Mouse (Mus musculus): Measurements from ENCODE around the gene Dnm3.

Dnm3 gene

DNA sequence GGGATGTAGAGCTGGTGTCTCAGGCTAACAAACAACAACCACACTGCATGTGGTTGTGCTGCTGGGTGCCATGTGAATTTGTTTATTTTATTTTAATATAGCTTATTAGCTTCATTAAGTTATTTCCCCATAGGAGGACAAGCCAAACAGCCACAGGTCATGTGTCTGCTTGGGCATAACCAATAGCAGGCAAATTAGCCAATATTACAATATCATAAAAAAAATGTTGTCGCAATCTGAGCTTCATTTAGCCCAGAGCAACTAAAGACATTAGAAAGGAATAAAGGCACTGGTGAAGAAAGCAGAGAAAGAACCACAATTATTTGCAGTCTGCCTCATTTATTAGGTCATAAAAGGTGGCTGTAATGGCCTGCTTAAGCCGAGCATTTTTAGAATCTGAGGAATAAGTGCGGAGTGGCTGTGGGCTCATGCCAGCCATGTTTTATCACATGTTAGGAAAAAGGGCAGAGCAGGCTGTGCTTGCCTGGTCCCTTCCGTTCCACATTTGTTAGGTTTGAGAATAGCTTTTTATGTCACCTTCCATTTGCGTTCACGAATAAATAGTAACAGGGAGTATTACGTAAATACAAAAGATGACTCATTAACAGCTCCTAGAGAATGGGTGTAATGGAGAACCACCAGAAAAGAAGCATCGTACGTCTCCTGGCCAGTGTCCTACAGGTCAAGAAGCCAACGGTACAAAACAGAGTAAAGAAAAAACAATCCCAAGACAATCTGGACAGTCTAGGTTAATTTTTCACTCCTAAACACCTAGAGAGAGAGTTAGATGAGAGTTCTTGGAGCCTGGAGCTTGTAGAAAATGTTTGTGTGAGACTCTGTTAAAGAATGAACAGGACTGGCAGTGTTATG, 376.6 kb downstream of the Dnm3 start:
- no peak for DNase-seq

DNA sequence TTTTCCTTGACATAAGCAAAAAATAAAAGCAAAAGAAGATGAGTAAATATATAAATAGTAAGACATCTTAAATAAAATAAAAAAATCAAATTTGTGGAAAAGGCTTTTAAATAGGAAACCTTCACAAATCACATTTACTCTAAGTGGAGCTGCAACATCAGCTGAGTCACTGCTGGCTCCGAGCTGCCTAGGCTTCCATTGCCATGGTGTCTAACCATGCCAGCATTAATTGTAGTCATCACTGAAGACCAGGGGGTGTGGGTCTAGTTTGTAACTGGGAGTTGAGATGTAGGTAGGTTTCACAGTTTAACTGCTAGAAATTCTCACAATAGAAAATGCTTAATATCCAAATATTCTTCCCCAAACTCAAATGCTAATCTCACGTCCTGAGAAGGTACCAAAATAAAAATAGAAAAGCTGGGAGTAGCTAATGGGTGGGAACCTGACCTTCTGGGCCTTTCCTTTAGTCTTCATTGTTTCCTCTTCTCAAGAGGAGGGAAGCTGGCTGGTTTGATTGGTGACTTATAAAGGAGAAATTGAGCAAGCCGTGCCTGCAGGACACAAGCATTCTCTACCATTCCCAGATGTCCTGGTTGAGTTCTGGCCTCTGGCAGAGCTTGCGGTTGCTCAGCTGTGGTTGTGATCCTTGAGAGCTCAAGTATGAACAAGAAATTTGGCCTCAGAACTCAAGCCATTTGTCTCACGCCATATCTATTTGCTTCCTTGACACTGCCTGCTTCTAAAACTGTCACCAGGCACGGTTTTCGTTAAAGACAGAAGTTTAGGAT, 377.6 kb downstream of the Dnm3 start:
- DNase-seq = no peak

DNA sequence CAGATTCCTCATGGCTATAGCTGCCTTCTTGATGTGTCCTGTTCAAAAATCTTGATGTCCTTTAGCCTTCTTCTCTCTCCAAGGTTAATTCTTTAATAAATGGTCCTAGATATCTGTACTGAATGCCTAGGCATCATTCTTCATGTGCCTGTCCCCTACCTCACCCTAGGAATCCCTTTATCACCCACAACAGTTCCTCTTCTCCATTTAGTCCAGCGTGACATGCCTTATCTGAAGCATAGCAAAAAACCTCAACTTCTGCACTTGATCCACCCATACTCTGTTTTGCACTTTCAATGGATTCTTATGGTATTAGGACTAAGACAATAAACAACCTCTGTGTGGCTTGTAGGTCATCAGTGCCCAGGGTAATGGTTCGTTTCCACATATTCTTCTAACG, 378.6 kb downstream of the Dnm3 start:
- DNase-seq = no peak

DNA sequence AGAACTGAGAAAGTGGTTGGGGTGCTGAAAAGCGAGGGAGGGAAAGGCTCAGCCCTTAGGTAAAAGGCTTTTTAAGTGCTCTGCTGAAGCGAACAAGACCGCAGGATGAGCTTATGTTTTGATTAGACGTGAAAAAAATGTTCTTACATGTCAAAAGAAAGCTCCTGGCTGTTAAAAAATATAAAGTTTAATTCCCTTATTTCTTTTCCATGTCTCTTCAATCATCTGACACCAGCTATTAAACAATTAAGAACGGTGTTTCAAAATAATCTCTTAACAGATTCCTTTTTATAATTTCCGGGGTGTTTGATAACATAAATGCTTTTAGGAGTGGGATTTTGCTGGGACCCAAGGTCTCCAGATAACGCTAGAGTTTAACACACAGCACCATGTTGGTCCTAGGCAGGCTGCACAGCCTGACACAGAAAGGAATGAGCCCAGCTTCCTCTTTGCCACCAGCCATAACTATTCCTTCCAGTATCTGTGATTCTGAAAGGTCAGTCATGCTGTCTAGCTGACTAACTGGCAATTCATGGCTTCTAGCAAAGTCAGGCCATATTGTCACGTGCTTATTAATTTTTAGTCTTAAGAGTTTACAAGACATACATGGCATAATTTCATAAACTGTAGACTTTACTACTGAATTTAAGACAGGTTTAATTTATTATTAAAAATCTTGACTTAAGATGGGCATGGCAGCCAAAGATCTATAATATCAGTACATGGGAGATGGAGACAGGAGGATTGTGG, 383.1 kb downstream of the Dnm3 start:
- DNase-seq = no peak

DNA sequence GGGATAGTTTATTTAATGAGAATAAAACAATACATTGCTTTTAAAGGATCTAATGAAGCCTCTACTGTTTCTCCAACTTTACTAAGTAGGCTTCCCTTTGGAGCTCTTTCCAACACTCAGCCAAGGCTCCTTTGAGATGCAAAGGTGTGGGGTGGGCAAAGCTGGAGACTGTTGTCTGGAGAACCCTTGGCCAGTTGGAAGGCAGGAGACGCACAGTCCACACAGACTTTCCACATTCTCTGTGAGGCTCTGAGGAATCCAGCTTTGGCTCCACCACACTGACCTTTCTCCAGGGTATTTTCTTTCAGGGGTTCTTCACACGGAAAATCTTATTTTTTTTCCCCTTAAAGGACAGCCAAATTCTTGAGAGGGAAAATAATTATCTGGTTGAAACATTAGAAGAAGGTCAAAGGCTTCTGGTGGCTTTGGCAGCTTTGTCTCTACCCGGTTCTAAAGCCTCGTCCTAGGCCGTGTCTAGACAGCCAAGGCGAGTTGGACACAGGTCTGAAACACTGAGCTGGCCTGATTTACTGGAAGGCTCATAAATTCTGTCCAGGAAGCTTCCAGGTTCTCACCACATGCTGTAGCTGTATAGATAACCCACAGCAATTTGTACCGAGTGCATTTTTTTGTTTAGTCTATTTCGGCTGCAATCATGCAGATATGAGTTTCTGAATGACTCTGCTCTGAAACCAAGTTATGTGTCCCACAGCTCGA, 383.9 kb downstream of the Dnm3 start:
- DNase-seq = no peak

DNA sequence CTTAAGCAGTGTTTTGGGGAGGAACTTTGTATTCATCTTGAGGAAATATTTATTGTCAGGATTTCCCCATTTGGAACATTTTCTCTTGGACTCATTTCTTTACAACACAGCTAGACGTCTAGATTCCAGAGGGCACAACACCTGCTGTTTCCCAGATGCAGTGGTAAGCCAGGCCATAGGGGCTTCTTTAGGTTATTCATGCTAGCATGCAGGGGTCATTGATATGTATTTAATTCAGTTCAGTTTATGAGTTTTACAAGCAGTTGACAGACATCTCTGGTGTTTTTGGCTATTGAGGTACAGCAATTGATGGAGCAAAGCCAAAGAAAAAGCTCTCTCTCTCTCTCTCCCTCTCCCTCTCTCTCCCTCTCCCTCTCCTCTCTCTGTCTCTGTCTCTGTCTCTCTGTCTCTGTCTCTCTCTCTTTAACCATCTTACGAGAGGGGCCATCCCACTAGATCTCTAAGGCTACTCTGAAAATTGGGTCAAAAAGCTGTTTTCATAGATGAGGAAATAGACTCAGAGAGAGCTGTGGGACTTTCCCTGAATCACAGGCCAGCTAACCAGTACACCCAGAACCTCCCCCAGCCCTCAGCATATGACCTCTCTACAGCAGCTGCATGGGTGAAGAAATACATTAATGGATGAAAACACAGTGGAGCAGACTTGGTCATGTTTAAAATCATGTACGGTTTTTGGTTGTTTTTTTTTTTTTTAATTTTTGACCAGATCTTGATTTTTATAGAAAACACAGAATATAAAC, 384.8 kb downstream of the Dnm3 start:
- no peak for DNase-seq

DNA sequence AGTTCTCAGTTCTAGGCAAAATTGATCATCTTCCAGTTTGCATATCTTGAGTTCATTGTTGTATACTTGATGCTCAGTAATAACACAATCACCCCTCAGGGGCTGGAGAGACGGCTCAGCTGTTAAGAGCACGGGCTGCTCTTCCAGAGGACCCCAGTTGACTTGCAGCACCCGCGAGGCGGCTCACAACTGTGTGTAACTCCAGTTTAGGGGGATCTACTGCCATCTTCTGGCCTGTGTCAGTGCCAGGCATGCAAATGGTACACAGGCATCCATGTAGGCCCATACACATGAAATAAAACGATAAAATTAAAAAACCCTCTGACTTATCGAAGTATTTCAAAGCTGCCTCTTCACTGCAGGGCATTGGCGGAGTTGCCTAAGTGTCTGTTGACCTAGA, 385.4 kb downstream of the Dnm3 start:
- no peak for DNase-seq

DNA sequence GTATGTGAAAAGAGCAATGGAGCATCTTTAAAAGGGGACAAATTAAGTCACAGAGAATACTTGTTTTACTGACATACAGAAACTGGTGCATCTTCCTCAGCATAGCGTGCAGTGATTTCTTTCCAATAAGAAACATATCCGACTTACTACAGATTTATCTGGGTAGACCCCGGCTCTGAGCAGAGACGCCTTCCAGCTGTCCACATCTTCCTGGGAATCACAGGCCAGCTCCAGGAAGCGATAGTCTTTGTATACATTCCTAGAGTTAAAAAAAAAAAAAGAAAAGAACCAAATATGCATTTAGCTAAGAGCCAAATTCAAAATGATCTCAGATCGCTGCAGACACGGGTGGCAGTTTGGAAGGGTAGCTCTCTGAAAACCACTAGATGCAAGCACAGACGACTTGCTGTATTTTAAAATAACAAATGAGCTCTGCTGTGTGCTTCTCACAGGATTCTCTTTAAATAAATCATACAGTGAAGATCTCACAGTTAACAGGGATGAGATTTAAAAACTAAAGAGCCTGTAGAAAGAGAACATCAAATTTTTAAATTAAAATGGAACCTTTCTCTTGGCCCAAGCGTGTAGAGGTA, 393.9 kb downstream of the Dnm3 start:
- DNase-seq = no peak

DNA sequence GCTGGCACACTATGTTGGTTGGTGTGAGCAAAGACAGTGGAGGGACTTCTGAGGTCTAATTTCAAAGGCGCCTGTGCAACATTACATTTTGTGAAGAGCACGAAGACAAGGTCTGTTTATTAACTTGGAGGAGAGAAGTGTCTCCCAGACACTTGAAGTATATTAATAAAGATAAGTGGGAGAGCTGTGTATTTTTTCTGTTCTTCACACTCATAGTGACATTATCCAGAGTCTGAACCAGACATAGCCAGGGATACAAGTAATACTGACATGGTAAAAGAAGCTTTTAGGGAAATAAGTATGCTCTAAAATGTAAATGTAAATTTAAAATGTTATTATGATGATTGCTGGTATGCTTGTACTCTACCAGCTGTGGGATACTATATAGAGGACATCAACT, 394.5 kb downstream of the Dnm3 start:
- no peak for DNase-seq

DNA sequence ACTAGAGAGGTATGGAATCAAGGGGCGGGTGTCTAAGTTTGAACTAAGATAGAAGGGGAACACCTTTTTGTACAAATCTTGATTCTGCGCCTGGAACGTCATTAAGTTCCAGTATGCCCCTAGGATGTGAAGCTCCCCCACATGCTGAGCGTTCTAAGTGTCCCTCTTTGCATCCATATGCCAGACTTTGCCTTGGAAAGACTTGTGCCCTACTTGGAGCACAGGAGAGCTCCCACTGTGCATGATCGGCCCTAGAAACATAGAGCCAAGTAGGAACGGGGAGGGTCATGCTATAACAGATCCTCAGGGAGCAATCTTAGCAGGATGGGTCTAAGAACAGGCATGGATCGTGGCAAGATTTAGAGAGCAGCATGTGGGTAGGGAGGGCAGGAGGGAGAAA, 395.1 kb downstream of the Dnm3 start:
- no peak for DNase-seq

DNA sequence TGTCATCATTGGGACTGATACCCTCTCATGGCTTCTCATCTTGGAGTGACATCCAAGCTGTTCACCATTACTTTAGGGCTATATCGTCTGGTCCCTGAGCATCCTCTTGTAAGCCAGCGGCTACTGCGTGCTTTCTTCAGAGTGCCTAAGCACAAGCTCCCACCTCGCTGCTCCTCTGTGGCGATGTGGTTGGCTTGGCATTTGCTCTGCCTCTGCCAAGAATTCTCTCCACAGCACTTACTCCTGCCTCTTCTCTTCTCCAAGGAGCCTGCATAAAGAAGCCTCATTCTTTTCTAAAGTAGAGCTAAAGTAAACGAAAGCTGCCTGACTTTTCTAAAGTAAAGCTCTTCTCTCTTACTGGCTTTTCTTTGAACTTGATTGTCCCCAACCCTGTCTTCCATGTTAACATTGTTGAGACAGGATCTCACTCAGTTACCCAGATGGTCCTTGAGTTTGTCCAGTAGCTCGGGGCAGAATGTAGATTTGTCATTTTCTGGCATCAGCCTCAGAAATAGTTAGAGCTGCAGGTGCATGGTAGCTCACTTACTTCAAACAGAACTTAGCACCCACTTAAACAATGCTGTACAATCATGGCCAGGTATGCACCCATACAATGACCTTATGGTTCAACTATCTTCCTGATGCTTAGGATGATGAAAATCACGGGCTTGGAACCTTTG, 396.0 kb downstream of the Dnm3 start:
- DNase-seq = no peak

DNA sequence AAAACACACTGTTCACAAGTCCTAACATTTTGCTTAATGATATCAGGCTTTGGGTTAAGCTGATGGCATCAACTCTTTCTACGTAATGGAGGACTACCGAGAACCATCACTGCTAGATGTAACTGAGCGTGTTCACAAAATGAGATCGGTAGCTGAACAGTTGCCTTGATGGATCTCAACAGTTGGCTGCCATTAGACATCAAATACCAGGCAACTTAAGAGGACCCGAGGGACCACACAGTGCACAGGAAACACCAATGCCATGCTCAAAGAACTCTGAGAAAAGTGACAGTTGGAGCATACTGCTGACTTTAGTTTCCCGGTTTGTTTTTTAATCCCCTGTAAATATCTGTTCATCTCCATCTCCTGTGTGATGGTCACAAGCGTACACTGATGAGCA, 397.8 kb downstream of the Dnm3 start:
- no peak for DNase-seq

DNA sequence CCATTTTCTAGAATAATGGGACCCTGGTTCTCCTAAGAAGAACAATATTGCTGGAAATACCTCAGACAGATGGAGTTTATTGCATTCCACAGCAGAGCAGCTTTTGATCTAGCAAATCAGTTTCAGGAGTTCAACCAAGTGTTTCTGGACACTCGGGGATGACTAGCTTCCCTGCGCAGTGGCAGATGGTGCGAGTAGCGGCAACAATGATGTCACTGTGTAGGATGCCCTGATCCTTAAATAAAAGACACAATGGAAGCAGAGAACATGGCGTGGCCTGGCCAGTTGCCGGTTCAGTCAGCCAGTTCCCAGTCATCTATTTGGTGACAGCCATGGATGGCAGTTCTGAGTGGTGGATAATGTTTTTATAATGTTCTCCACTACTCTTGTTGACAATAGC, 400.4 kb downstream of the Dnm3 start:
- no peak for DNase-seq

DNA sequence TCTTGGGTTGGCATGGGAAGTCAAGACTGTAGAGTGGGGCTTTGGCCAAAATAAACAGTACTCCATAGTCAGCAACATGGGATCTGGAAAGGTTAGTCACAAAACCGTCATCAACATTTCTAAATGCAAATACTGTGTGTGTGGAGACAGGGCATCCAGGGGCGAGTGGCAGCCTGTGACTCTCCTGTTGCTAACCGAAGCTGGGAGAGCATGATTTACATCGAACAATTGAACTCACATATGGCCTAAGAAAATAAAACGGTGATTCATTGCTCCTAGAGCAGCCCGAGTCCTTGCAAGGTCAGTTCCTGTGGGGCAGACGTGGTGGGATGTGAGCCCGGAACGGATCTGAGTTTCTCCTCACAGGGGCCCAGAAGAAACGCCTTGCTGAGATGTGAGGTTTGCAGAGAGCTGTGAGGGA, 401.2 kb downstream of the Dnm3 start:
- no peak for DNase-seq

DNA sequence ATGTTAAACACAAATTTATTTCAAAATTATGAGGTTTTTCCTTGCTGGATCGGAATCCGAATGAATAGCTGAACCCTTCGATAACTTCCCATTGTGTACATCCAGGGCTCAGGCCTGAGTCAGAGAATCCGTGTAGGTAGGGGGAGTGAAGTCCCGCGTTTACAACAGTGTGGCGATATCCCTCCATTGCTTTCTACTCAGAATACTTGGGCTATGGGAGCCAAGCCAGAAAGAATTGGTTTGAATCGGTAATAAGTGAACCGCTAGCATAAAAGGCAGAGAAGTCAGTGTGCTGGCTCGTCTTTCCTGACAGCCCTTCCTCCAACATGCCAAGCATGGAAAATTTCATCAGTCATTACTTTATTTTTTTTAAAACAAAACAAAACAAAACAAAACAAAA, 402.0 kb downstream of the Dnm3 start:
- DNase-seq = no peak

DNA sequence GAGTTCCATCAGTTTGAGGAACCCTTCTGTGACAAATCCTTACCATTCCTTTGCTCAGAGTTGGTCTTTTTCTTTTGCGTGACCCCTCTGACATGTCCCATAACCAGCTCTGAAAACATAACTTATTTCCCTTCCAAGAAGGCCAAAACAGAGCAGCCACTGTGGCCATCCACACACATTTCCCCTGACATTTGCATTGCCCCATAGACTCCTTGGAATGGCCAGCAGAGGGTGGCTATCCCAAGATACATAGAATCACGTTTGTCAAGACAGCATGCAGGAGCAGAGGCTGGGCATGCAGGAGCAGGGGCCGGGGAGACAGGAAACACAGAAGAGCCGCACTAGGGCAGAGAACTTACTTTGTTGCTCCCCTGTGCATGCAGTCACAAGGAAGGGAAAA, 402.4 kb downstream of the Dnm3 start:
- DNase-seq = no peak

DNA sequence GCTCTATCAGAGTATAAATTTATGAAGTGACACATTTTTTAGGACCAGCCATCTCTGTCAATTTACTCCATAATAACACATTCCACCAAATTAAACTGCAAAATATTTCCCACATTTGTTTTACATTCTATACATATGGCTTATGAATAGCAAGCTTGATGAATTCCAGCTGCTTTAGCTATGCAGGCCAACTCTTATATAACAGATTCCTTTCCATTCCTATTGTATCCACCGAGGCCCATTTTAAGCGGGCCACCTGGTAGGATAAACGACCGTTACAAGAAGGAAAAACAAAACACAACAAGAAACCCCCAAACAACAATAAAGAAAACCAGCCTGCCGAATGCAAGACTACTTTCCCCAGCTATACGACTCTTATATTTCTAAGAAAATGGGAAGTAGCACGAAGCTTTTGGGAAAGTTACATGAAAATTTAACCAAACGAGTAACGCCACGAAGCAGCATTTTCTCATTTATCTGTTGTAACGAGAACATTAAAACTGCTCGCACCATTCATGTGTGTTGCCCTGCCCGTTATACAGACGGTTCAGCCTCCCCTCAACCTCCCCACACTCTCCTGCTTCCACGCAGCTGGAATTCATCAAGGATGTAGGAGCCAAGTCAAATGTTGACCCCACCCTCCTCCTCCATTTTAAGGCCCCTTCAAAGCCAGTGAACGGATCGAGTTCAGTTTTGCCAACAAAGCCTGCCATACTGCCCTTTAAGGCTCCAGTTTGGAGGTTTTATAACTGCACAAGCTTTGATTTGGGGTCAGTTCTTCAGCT, 403.0 kb downstream of the Dnm3 start:
- no peak for DNase-seq

DNA sequence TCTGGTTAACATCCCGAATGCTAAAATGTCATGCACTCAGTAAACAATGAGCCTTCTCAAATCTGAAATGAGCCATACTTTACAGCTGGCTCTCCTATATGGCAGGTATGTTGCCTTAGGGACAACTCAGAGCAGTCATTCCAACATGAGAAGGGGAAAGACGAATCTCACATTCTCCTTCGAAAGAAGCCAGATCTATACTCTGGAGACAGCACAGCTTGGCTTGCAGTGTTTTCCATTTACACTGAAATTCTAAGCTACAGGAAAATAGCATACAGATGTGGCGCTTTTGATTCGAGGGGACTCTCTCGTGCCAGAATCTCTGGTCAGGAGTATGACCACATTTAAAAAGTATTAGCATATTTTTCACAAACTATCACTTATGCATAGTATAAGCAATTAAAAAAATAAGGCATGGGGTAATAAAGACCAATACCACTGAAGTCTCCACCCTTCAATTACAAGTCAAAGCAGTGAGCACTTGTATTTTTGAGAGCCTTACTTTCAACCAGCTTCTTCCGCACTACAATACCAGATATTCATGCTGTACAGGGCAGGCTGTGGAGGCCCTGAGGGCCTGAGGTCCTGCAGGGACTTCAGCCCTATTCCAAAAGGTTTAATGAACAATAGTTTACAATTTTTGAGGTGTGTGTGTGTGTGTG, 404.8 kb downstream of the Dnm3 start:
- DNase-seq = no peak

DNA sequence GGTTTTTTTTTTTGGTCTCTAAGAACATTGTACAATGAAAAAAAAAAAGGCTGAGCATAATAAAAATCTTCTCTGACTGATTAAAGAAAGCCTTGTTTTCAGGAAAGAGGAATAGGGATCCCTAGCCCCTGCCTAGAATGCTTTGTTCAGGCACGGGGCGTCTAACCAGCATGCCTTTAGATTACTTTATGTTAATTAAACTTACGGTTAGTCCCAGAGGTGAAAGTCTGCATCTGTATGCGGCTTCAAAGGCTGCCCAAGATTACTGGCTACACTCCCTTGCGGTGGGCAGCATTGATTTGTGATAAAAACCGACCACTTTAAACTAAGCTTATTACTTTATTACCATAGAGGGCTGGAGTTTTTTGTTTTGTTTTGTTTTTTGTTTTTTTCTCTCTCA, 424.2 kb downstream of the Dnm3 start:
- no peak for DNase-seq

DNA sequence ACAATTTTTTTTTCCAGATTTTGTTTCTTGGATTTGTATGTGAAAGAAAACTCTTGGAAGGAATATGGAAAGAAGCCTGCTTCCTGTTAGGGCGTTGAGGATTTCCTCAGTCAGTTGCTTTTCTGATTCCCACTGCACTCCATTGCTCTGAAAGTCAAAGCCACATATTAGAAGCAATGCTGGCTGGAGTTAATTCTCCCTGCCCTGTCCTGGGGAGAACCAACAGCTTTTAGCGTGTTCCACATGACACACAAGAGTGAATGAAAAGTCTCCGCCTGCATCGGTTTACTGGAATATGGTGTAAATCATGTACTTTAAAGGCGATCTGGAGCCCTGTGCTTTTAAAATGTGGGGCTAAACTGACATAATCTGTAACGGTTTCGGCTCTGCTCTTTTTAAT, 424.6 kb downstream of the Dnm3 start:
- DNase-seq = no peak
